Mouse (Mus musculus) spleen, embryonic (tissue): Measurements from ENCODE around the gene Zfp511.

Experiments
- CTCF ChIA-PET: fragments of 350-600 bp; sonication (Branson Sonifier 250); formaldehyde crosslinking; loops from one replicate; lab custom pipeline; 2022; lab: Charles Lee

Zfp511 gene

DNA sequence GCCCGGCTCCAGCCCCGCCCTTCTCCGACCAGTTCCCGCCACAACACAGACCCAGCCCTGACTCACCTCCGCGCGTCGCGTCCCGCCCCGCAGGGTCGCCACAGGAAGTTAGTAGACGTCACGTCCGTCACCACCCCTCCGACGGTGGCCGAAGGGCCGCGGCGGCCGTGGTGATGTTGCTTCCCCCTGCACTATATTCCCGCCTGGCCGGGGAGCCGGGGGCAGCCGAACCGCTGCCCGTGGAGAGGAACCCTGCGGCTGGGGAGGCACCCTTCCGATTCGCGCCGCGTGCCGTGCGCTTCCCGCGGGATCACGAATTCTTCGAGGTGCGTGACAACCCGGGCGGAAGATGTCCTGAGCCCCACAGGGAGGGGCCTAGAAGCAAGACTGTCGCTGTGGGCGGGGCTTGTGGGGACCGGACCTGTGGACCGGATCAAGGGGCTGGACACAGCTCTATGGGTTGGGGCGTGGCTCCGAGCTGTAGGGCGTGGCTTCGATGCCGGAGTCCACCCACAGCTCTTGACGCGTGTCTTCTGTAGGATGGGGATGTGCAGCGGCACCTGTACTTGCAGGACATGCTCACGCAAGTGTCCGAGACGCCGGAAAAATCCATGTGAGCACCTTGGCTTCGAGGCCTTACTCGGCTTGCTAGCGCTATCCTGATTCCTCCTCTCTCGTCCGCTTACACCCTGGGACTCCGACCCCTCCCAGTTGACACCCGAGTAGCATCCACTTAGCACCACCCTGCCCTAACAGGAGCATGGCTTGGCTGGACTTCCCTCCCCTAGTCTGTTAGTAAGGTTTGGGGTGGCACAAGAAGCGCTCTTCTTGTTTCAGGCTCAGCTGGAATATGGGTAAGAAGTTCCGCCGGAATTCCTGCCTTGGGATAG, at the start of gene Zfp511, which contains the start of gene Tubgcp2:
TSS of gene Zfp511 (plus strand) at position 111 of the 890 bp plus-strand sequence.
TSS of gene Tubgcp2 (minus strand) at position 389 of the 890 bp plus-strand sequence.
- CTCF ChIA-PET = no interaction called here

DNA sequence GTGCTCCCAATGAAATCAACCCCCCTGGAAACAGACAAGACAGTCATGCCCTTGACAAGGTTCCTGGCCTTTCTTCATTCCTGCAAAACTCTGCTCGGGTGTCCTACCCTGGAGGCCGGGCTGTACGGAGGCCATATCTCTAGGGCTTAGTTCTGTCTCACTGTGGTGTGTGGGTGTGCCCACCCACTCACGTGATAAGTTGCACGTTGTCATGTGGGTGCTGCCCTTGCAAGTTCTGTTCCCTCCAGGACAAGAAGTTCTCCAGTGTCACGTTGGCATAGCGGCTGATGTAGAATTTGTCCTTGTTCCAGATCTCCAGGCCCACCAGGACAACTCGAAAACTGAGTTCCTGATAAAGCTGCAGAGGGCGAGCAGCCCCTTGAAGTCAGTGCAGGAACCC, 47.9 kb upstream of the Zfp511 start:
- CTCF ChIA-PET = no interaction called here

DNA sequence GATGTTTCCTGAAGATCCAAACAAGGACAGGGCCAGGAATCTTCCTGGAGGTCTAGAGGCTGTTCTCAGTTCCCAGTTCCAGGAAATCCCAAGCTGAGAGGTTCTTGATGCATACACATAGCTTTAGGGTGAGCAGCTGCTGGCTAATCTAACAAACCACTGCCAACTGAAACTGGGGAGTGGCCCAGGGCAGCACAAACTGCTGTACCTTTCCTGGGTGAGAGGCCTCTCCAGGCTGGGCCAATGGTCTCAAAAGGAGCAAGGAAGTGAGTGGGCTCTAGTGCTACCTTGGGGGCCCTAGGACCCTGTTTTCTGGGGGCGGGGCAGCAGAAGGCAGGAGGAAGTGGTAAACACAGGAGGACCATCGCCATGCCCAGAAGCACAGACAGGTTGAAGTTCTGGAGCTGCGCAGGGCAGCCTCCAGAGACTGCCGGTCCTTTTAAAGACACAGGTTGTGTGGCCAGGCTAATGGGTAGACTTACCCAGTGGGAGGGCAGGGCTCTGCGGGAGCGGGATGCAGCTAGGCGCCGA, 45.3 kb upstream of the Zfp511 start:
- CTCF ChIA-PET = no interaction called here

DNA sequence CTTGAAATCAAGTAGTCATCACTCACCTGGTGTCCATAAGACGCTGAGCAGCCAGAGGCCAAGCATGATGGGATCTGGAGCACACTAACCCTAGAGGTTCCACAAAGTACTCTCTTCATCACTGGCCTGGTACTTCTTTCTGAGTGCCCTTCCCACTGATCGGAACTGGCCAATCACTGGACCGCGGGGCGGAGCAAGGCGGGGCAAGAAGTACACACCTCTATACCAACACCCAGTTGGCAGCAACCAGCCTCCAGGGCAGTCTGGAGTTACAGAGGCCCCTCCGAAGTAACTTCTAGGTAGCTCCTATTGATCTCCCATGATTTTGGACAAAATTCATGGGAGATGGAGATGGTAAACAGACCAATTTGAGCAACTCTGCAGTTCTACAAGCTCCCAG, 43.8 kb upstream of the Zfp511 start, which contains the start of gene Adam8:
TSS of gene Adam8 (minus strand) at position 157 of the 400 bp plus-strand sequence.
- CTCF ChIA-PET = no interaction called here

DNA sequence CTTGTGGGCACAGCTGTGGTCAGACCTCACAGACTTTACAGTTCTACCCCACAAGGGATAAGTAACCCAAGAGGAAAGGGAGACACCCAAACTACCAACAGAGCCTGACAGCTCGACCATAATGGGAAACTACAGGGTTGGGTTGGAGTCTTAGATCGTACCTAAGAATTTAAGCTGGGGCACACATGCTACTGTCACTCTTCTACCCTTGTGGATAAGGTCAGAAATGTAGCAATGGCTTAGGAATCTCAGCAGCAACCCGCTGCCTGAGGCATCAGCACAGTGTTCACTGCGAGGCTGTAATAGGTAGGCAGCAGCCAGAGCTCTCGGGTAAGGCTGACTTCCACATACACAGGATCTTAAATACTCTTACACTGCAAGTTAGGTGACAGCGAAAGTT, 42.7 kb upstream of the Zfp511 start:
- CTCF ChIA-PET = interaction anchor here (1.2 to 1.8 kb wide), 3 partner anchors 9 to 299 kb away, joined by 3 to 5 read pairs (median 3); no protein-coding TSS in a partner anchor

DNA sequence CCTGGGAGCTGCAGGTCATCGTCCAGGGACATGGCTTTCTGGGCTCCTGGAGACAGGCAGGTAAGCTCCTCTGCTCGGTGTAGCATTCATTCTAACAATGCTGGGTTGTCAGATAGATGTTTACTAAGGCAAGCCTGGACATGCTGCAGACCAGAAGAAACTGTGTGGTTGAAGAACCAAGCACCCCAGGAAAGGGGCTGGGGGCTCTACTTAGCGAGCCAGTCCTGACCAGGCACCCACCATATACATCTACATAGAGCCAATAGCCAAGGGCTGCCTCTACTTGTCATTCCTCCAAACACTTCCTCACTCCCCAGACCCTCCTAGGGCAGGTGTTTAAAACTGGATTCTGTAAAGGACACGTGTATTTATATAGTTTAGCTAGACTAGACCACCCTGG, 42.0 kb upstream of the Zfp511 start:
- CTCF ChIA-PET = interaction anchor here (0.7 to 1.9 kb wide), 5 partner anchors 9 to 299 kb away, joined by 3 to 7 read pairs (median 3); no protein-coding TSS in a partner anchor

DNA sequence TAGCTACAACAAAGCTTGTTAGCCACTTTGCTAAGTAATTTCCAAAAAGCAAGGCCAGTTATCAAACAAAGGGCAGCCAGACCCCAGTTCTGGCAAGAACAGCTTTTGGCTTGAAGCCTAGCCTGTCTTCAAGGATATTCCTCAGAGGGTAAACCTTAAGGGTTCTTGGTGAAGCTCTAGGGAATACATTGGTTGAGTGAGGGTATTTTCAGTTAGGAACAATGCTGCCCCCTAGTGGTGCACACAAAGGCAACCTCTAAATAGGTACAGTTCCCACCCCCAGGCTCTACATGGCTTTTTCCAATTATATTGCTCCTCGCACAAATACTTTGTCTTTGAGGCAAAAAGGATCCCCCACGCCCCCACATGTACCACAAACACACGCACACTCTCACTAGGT, 41.5 kb upstream of the Zfp511 start:
- CTCF ChIA-PET = interaction anchor here (0.7 to 1.9 kb wide), 6 partner anchors 8 to 300 kb away, joined by 3 to 7 read pairs (median 4); no protein-coding TSS in a partner anchor

DNA sequence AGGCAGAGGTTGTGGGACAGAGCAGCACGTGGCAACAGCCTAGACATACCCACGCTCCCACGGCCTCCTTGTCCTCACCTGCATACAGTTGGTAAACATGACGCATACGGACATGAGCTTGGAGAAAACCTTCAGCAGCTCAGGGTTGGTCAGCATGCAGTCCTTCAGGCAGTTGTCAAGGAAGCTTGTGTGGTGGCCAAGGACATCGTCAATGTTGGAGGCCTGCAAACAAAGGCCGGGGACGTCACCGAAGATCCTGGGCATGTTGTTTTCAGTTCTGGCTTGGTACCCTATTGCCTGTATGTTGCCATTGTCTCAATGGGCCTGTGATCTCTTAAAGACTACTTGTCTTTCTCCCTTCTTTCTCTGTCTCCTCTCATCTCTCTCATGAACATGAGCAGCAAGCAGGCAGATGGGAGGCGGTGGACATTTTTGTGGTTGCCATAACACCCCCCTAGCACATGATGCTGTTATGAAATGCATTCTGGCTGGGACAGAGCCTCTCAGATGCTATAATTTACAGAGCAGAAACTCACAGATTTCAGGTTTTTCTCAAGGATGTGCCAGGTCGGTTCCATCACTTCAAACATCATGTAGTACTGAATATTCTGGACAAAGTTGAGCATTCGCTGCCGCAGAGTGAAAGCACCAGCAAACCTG, 37.4 kb upstream of the Zfp511 start:
- CTCF ChIA-PET = interaction anchor here (0.5 kb wide), 1 partner anchor 48 kb away, joined by 6 read pairs; no protein-coding TSS in a partner anchor

DNA sequence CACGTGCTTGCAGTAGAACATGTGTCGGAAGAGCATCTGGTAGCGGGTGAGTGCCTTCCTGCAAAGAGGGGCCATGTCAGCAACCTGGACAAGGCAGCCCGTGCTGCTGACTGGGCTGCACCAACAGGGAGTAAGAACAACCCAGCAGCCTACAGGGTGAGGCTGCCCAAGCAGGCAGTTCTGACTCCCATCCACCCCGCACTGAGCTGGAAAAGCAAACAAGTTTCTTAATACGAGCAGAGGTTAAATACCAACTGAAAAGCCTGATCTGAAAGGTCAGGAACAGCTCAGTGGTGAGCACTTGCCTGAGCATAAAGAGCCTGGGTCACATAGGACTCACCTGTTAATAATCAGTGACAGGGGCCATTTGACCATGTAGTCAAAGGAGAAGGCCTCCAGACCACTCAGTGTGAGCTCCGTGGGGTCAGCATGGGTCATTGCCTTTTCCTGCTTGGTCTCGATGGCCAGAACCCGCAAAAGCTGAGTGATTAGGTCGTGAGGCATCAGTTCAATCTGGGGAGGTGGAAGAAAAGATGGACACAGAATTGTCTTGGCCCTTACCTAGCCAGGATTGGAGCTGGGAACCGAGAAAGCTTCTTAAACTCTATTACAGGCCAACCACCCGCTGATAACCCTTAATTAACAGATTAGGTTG, 35.0 kb upstream of the Zfp511 start:
- CTCF ChIA-PET = no interaction called here

DNA sequence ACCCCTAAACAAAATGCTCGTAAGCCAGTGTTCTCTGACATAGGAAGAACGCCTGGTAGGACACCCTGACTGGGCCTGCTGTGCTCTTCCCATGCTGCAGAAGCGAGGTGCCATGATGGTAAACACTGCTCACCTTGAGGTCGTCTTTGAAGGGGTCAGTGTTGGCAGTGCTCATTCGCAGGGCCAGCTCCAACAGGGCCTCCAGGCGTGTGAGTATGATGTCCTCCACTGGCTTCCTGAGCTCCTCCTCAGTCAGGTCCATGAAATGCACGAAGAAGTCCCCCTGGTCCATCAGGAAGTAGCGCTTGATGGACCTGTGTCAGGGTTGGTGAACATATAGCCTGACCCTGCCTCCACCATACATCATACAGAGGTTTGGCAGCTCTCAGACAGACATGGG, 31.5 kb upstream of the Zfp511 start:
- CTCF ChIA-PET = no interaction called here

DNA sequence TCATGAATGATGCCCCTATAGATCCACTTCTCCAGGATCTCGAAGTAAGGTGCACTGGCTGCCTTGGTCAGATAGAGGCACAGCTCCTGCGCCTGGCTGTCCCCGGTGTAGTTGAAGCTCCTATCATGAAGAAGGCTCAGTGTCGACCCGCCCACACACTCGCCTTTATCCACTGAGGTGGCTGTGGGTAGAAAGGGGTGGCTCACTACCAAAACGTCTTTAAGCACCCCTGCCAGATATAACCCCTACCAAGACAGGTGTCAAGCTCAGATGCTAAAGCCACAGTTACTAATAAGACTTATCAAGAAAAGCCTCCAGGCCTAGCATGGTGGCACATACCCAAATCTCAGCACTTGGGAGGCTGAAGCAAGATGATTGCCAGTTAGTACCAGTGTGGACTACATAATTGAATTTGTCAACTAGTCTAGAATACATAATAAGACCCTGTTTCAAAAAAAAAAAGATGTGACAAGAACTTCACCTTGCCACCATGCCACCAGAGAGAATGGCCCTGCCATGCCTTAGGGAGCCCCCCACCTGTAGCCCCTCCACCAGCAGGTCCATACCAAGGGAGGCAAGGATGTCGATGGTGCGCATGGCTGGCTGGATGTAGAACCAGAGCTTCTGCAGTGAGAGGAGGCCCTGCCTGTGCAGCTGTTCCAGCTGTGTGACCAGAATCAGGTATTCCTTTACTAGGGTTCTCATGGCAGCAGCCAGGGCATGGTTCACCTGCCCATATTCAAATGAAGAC, 29.2 kb upstream of the Zfp511 start:
- CTCF ChIA-PET = no interaction called here

DNA sequence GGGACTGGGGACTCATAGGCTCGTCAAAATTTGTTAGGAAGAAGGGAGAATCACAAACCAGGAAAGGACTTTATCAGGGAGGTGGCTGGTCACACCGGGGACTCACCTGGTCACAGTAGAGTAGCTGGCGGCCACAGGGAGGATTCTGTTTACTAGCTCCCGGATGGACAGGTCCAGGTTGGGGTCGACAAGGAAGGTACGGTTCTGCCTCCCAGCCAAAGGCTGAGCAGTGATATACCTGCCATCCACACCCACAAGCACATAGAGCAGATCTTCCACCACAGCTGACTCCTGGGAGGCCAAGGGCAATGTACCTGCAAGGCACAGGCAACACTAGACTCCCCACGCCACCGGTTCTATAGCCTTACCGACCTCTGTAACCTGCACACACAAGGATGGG, 28.4 kb upstream of the Zfp511 start:
- CTCF ChIA-PET = interaction anchor here (0.7 kb wide), 1 partner anchor 814 kb away, joined by 5 read pairs; no protein-coding TSS in a partner anchor

DNA sequence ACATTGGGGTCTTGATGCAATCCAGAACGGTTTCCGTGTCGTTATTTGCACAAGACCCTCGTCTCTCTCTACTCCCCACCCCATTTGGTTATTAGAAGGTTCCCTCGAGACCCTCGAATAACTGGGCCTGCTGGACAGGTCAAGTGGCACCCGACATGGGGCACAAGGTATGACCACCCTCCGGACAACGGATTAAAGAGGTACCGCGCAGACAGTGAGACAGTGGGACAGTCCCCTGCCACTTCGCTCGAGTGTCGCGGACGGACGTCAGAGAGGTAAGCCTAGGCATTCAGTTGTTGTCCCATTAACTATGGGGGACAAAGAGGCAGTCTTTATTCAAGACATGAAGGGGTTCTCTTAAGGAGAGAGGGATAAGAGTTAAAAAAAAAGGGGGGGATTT, 24.9 kb upstream of the Zfp511 start:
- CTCF ChIA-PET = no interaction called here

DNA sequence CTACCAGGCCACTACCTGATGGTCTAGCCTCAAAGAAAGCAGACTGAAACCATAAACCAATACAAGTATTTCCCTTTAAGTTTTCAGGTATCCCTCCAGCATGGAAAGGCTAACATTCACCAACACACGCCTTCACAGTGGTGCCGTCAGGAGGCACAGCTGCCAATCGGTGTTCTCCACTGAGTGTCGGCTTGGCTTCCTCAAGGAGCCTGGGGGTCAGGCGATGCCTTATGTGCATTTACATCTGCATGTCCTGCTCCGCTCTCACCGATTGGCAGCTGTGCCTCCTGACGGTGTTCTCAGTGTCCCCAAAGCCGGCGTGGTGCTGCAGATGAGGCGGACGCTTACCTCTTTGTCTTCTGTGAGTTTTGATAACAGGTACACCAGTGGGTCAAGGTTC, 4.4 kb upstream of the Zfp511 start:
- CTCF ChIA-PET = no interaction called here

DNA sequence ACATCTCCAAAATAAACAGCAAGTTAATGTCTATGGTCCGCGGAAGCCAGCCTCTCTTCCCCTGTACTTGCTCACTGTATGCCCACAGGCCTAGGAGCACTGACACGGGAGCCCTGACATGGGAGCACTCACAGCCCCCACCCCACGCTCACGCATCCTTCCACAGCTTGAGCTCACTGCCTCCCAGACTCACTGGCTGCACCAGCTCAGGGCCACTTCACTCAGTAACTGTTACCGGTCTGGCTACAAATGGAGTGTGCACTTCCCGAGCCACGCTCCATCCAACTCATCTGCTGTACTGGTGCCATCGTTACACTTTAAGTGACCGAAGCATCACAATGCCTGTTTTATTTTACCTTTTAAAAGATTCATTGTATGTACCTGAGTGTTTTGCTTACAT, 3.8 kb upstream of the Zfp511 start:
- CTCF ChIA-PET = no interaction called here

DNA sequence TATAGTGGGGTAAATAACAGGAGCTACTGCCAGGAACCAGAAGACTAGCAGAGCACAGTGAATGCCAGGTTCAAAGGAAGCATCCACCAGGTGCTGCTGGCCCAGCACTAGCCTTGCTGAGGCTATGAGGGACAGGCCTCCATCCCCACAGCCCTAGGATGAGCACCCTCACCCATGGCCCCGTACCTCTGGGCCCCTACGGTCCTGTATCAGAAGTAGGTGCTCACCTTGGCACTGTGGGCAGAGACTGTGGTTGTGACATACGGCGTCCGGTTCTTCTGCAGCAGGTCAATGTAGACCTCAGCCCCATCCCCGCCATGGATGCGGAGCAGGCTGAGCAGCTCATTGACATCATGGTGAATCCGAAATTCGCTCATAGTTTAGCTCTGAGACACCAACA, 2.8 kb upstream of the Zfp511 start:
- CTCF ChIA-PET = no interaction called here

DNA sequence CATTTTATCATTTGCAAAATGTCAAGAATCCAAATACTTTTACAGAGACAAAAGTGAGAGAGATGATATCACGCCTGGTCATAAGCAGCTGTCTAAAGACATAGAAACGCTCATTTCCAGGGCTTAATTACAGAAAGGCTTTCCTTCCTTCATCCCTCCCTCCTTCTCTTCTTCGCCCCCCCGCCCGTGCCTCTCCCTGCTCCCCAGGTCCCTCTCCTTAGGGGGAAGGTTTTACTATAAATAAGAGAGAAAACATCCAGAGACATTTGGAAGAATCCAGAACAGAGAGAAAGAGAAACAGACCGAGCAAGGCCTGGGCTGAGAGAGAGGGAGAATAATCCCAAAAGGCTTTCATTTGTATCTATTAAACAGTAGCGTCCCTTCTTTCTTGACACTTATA, 735 bp upstream of the Zfp511 start:
- CTCF ChIA-PET = no interaction called here

DNA sequence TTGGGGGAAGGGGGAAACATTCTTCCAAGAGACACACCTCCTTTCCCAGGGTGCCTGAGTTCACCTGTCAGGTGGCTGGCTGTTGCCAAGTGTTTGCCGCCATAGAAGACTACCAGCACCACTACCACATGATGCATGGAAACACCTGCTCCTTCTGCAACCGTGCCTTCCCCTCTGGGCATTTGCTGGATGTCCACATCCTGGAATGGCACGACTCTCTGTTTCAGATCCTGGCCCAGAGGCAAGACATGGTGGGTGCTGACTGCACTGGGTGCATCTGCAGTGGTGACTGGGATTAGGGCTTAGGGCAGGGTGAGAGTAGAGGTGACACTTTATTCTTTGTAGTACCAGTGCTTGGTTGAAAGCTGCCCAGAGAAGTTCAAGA, 972 bp downstream of the Zfp511 start:
- CTCF ChIA-PET = no interaction called here

DNA sequence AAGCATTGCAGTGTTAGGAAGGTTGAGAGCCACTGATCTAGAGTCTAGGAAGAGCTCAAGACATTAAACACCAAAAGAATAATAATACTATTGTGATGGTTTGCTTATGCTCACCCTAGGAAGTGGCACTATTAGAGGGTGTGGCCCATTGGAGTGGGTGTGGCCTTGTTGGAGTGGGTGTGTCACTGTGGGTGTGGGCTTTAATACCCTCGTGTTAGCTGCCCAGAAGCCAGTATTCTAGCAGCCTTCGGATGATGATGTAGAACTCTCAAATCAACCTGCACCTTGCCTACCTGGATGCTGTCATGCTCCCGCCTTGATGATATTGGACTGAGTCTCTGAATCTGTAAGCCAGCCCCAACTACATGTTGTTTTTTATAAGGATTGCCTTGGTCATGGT, 6.5 kb downstream of the Zfp511 start:
- CTCF ChIA-PET = no interaction called here

DNA sequence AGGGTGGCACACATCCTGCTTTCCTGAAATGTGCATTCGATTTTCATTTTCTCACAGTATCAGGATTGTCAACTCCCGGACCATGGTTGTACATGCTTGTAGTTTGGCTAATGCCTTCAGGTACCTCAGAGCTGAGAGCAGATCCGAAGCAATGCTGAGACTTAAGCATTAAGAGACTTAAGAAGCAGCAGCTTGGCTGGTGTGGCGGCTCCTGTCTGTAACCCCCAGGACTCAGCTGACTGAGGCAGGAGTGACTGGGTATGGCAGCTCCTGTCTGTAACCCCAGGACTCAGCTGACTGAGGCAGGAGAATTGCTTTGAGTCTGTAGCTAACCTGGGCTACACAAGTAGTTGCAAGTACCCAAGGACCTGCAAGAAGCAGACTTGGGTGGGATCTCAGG, 9.4 kb downstream of the Zfp511 start:
- CTCF ChIA-PET = no interaction called here

DNA sequence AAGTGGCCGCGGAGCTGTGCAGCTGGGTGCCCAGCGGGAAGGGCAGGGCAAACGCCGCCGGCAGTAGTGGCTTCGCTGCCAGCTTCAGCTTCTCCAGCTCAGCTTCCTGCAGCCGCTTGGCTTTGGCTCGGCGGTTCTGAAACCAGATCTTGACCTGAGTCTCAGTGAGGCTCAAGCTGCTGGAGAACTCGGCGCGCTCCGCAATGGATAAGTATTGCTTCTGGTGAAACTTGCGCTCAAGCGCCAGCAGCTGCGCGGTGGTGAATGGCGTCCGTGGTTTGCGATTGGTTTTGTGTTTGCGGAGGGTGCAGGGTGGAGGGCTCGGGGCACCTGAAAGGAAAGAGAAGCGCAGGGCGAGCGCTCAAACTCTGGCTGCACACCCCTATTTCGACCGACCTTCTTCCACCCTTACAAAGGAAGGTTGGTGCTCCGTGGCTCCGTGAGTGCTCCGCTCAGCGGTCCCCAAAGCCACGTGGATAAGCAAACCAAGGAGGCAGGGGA, 11.7 kb downstream of the Zfp511 start:
- CTCF ChIA-PET = no interaction called here
